Mouse (Mus musculus) E14TG2a.4 (cell line): ENCODE data around the gene Hsf4.

Source experiments
- CTCF ChIP-seq: conservative IDR thresholded peaks from 2 replicates; pipeline ENCODE4 v1.5.1; 2014; ENCODE audit warnings: low read length
- NANOG ChIP-seq: IDR thresholded peaks from 2 replicates; pipeline ENCODE4 v1.6.1; 2014; ENCODE audit warnings: borderline replicate concordance, low read length, mixed read lengths

DNA sequence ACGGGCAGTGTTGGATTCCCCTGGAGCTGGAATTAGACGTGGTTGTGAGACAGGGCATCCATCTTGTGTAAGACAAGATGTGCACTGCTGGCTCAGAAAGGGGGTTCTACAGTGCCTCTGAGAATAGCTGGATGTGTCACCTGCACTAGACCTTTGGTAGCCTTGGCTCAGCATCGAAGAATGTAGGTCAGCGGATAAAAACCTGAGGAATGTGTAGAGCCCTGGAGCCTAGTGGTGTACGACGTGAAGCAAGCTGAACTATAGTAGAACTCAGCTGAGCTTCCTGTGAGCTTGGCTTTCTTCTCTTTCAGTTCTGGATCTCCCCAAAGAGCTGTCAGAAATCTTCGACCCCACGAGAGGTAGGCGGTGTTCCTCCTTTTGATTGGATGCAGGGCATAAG lies 34.3 kb downstream of the Hsf4 start:
- TF ChIP-seq CTCF (no peak), NANOG (no peak)
